Mouse (Mus musculus) liver, embryonic 14.5 days (tissue): ENCODE data around the gene Nolc1.

ENCODE experiments used
- CTCF ChIP-seq: IDR thresholded peaks from 2 replicates; pipeline ENCODE4 v1.5.1; 2016; ENCODE audit warnings: antibody characterized with exemption, low read depth, control low read depth
- EP300 ChIP-seq: IDR thresholded peaks from 2 replicates; pipeline ENCODE4 v1.6.1; 2016; ENCODE audit warnings: antibody characterized with exemption, low read depth

DNA sequence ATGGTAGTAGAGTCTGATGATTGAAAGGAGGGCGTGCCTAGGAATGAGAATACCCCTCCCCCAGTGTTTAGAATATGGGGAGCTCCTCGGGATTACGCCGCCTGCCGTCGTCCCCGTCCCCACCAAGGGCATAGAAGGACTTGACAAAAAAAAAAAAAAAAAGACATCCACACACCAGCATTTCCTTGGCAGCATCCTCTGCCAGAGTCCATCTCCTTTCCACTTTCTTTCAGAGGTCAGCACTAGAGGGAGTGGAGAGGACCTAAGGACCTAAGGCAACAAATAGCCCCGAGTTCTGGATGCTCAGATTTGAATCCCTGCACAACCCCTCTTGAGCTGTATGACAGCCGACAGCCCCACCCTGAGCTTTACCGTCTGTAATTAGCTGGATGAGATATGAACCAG lies 29.0 kb upstream of the Nolc1 start:
- TF ChIP-seq CTCF (no peak), EP300 (no peak)
